Mouse (Mus musculus): ENCODE measurements around the gene LTO1.

- TF ChIP-seq CTCF (IDR thresholded peaks at IDR 0.05; ENCODE audit: low read depth) (no peak; the same call in 1 of the 2 replicates), EP300 (IDR thresholded peaks at IDR 0.05; ENCODE audit: low read depth) (peak; percentile 41; the same call in 1 of the 2 replicates)
These were observed 28.4 kb downstream of the LTO1 start for GRCm38 (mm10) chr7:144943254-144943653.

All from heart, postnatal 0 days (tissue).